Mouse (Mus musculus) liver, embryonic 14.5 days (tissue): ENCODE measurements around the gene Ppid. TPM values are rescaled to one million over a fixed set of nuclear protein-coding genes. Genes with fewer than 3 reads are reported as not detected.

Experiments
- ATAC-seq: fragments of 200-750 bp; cut with Nextera tagmentation; 2 replicates; pipeline ENCODE4 v1.8.0; 2017; ENCODE audit warnings: moderate number of reproducible peaks, mild to moderate bottlenecking, moderate library complexity; ENCODE audit not compliant: insufficient read depth
- DNase-seq, 3 experiments: peaks; one replicate each; pipeline ENCODE4 v3.0.0-alpha.2; 2012 to 2013; ENCODE audit warnings: low read depth in 3 of 3, low spot score in 3 of 3
- H3K27ac ChIP-seq: fragments of 300-500 bp; sonication (generic); 2 replicates; pipeline ENCODE4 v1.5.1; 2014; ENCODE audit warnings: moderate library complexity, mild to moderate bottlenecking, control low read depth, inconsistent platforms
- H3K27me3 ChIP-seq: fragments of 300-500 bp; sonication (generic); 2 replicates; pipeline ENCODE4 v1.6.1; 2014; ENCODE audit warnings: mild to moderate bottlenecking, low read length, moderate library complexity; ENCODE audit not compliant: control insufficient read depth, insufficient read depth
- H3K36me3 ChIP-seq: fragments of 300-500 bp; sonication (generic); replicated peaks from 2 replicates; pipeline ENCODE4 v1.6.1; 2014; ENCODE audit warnings: low read depth; ENCODE audit not compliant: control insufficient read depth, insufficient read depth
- H3K4me1 ChIP-seq, 2 experiments: fragments of 200-500 bp in 1 of 2; fragments of 300-500 bp in 1 of 2; sonication (generic) in 1 of 2; replicated peaks; 2 replicates each; pipeline ENCODE4 v1.6.1; 2012 to 2014; ENCODE audit warnings: antibody characterized with exemption in 1 of 2, inconsistent platforms in 1 of 2, low read length in 1 of 2; ENCODE audit not compliant: control insufficient read depth in 2 of 2, insufficient read depth in 2 of 2
- H3K4me2 ChIP-seq: fragments of 300-500 bp; sonication (generic); 2 replicates; pipeline ENCODE4 v1.6.1; 2014; ENCODE audit warnings: low read depth, mild to moderate bottlenecking, control low read depth, moderate library complexity
- H3K4me3 ChIP-seq, 2 experiments: fragments of 200-500 bp in 1 of 2; fragments of 300-500 bp in 1 of 2; sonication (generic) in 1 of 2; 2 replicates each; pipeline ENCODE4 v1.5.1; 2012 to 2014; ENCODE audit warnings: low read depth in 2 of 2, low read length in 2 of 2, mild to moderate bottlenecking in 2 of 2, control low read depth in 1 of 2, inconsistent platforms in 1 of 2, moderate library complexity in 1 of 2; ENCODE audit not compliant: insufficient read depth in 1 of 2
- H3K9ac ChIP-seq: fragments of 300-500 bp; sonication (generic); replicated peaks from 2 replicates; pipeline ENCODE4 v1.6.1; 2014; ENCODE audit warnings: mild to moderate bottlenecking, control low read depth, moderate library complexity
- H3K9me3 ChIP-seq: fragments of 300-500 bp; sonication (generic); 2 replicates; pipeline ENCODE4 v1.6.1; 2016; ENCODE audit warnings: low read length, mixed read lengths; ENCODE audit not compliant: control insufficient read depth
- CTCF ChIP-seq: IDR thresholded peaks from 2 replicates; pipeline ENCODE4 v1.5.1; 2016; ENCODE audit warnings: antibody characterized with exemption, low read depth, control low read depth
- EP300 ChIP-seq: IDR thresholded peaks from 2 replicates; pipeline ENCODE4 v1.6.1; 2016; ENCODE audit warnings: antibody characterized with exemption, low read depth
- WGBS: fragments of 180-500 bp; shearing (Covaris S2); extraction: QIAGEN DNeasy Blood & Tissue Kit; methylation state at CpG from one replicate; pipeline ENCODE4 v1.1.7; 2014; ENCODE audit not compliant: insufficient replicate concordance; 5-methylcytosine and 5-hydroxymethylcytosine counted together
- polyA plus RNA-seq, 2 experiments: library from polyadenylated mRNA; depleted of rRNA in 1 of 2; stranded (reverse) in 1 of 2; unstranded in 1 of 2; fragments of >200 nt; fragmentation: Nextera tagmentation in 1 of 2; extraction: Ambion mirVana in 1 of 2; gene quantifications; 2 replicates each; pipeline versions ENCODE4 v1.2.1 to v1.2.3; 2012 to 2014

Gene Ppid
- polyA plus RNA-seq (2012; rRNA removed) (27.5 and 59.5 TPM in 2 replicates), polyA plus RNA-seq (2014; fragmentation: Nextera tagmentation; extraction: Ambion mirVana) (97.9 and 109 TPM in 2 replicates)

- Histone ChIP-seq H3K4me2 (peak within 1 kb of the TSS; percentile 89), H3K27ac (peak within 1 kb of the TSS; percentile 77), H3K27me3 (no peaks in the 10 kb centered on the region), H3K4me1 (peaks cover 3 to 10% of the 10 kb centered on the region in 2 experiments; a peak in 3 of 4 replicates), H3K4me3 (peak within 1 kb of the TSS; percentile 62 to 97), H3K9me3 (no peaks in the 10 kb centered on the region), H3K9ac (peak within 1 kb of the TSS; percentile 77), H3K36me3 (peaks cover 27% of the 10 kb centered on the region)
- DNase-seq (peak; percentile 74 to 78 (median 76)), ATAC-seq (peak; percentile 87)
- under 1% methylated on average over 63 of the region's 63 CpGs for WGBS
- TF ChIP-seq EP300 (no peak), CTCF (peak; percentile 35; the same call in 1 of the 2 replicates)
Observed at GRCm38 (mm10) chr3:79590863-79591792, at the start of gene Ppid. TSS of gene Ppid (plus strand) at chr3:79591342.

- Histone ChIP-seq H3K36me3 (no peaks in the 10 kb centered on the region; the same call in 1 of the 2 replicates), H3K27me3 (no peaks in the 10 kb centered on the region), H3K4me3 (no peak overlapping the region), H3K4me2 (peak overlapping the region; percentile 27), H3K27ac (no peak overlapping the region), H3K9me3 (no peaks in the 10 kb centered on the region), H3K9ac (no peak overlapping the region), H3K4me1 (peaks cover 19 to 38% of the 10 kb centered on the region in 2 experiments)
- peak in 2 of 3 experiments; percentile 41 to 59 for DNase-seq
- WGBS = 18% methylated on average over 6 of the region's 6 CpGs
- peak; percentile 61 for TF ChIP-seq CTCF
- no peak for TF ChIP-seq EP300
- ATAC-seq = peak; percentile 81
Observed at GRCm38 (mm10) chr3:79542585-79542984, 48.6 kb upstream of the Ppid start.

GRCm38 (mm10) chr3:79548681-79549437 lies 42.3 kb upstream of the Ppid start:
- TF ChIP-seq EP300 (no peak), CTCF (no peak)
- Histone ChIP-seq H3K27ac (no peak overlapping the region), H3K9me3 (no peaks in the 10 kb centered on the region), H3K27me3 (no peaks in the 10 kb centered on the region), H3K4me1 (peaks cover 0 to 2% of the 10 kb centered on the region in 2 experiments; a peak in 2 of 4 replicates), H3K9ac (no peak overlapping the region), H3K4me3 (no peak overlapping the region), H3K36me3 (no peaks in the 10 kb centered on the region), H3K4me2 (no peak overlapping the region)
- 58% methylated on average over 17 of the region's 17 CpGs for WGBS
- DNase-seq (no peak), ATAC-seq (no peak)

GRCm38 (mm10) chr3:79549751-79550393 lies 41.3 kb upstream of the Ppid start:
- Histone ChIP-seq H3K9ac (no peak overlapping the region), H3K4me2 (no peak overlapping the region), H3K36me3 (no peaks in the 10 kb centered on the region), H3K4me3 (no peak overlapping the region), H3K9me3 (no peaks in the 10 kb centered on the region), H3K27me3 (no peaks in the 10 kb centered on the region), H3K27ac (no peak overlapping the region), H3K4me1 (peaks cover 0 to 2% of the 10 kb centered on the region in 2 experiments; a peak in 2 of 4 replicates)
- no peak for DNase-seq
- 88% methylated on average over 8 of the region's 8 CpGs for WGBS
- no peak for ATAC-seq
- no peak for TF ChIP-seq EP300
- no peak for TF ChIP-seq CTCF
